Mouse (Mus musculus): ENCODE results near the gene Kyat3. TPM values are rescaled to one million over a fixed set of nuclear protein-coding genes. Genes with fewer than 3 reads are reported as not detected.
"Not testable (repeated sequence)": the region's sequence is repeated elsewhere in the genome, so short reads cannot be mapped to it uniquely, and the experiment has no call there.

Gene Kyat3
- 4.1 and 4.3 TPM in 2 replicates for polyA plus RNA-seq (2015; fragmentation: Nextera tagmentation; extraction: Ambion mirVana)

DNA sequence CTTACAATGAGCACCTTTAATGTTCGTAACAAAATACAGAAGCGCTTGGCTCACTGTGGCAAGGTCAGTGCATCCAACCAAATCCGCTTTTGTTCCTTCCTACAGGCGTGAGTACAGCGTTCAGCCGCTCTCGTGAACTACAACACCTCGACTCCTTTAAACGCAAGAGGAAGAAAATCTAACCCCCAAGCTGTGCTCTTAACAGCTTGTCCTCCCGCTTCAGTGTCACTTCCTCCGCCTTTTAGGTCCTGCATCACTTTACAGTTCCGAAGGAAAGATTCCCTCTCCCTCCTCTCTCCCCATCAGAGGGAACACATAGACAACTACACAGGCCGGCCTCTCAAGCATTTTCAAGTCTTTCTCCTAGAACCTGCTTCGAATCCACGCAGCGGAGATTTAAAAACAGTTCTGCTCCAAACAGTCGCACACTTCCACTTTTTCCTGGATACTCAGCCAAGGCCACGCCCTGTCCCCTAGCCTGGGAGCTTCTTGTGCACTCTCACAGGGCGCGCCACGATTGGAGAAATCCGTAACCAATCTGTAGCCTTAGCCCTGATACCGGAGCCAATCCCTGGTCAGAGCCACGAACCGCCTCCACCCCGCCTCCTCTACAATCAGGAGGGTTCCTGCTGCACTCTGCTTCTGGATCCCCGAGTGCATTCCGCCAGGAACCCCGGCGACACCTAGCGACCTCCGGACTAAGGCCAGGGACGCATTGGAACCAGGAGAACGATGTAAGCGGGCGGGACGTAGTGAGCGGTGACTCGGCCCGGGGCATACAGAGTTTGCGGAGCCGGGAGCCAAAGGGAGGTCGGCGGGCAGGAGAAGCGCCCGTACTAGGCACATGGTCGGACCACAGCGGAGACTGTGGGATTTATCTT is at the start of gene Kyat3:
Gene Kyat3, plus strand, starts transcription at position 610 of the 881 bp plus-strand sequence.
- peaks cover 15% of the 10 kb centered on the region for H3K4me1 ChIP-seq
- H3K27me3 ChIP-seq (replicated peaks): peaks cover 18% of the 10 kb centered on the region; the same call in 1 of the 2 replicates
- peak within 1 kb of the TSS; percentile 59 for H3K4me3 ChIP-seq
- H3K9ac ChIP-seq: peak within 1 kb of the TSS; percentile 50
- no peaks in the 10 kb centered on the region for H3K36me3 ChIP-seq (replicated peaks)
- H3K4me2 ChIP-seq: peak within 1 kb of the TSS; percentile 82
- no peaks in the 10 kb centered on the region for H3K9me3 ChIP-seq
- WGBS: under 1% methylated on average over 48 of the region's 48 CpGs
- ATAC-seq (replicated peaks): peak; percentile 100
- H3K27ac ChIP-seq: peak within 1 kb of the TSS; percentile 34; the same call in 1 of the 2 replicates

DNA sequence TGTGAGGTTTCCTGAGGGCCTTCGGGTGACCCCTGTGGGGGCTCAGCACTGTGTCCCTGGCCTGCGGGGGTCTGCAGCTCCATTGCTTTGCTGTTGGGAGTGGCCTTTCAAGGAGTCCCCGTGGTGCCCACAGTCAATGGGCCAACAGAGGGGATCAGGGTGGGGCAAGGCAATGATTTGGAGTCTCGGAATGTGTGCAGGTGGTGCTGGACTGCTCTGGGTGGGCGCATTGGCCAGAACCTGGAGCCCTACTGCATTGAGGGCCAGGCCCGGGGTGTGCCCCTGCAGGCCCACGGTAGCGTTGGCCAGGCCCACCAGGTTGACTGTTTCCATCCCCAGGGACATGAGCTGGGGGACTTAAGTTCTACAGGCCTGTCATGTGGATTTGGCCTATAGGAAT is 36.1 kb upstream of the Kyat3 start:
- Histone ChIP-seq H3K4me2 (no peak overlapping the region), H3K9ac (no peak overlapping the region), H3K4me1 (no peaks in the 10 kb centered on the region), H3K27ac (no peak overlapping the region), H3K27me3 (replicated peaks) (no peaks in the 10 kb centered on the region), H3K9me3 (no peaks in the 10 kb centered on the region), H3K36me3 (replicated peaks) (no peaks in the 10 kb centered on the region), H3K4me3 (no peak overlapping the region)
- ATAC-seq (replicated peaks): no peak
- WGBS: 94% methylated on average over 8 of the region's 8 CpGs

- no peak overlapping the region for H3K4me2 ChIP-seq
- H3K9ac ChIP-seq: no peak overlapping the region
- no peak overlapping the region for H3K27ac ChIP-seq
- H3K9me3 ChIP-seq: no peaks in the 10 kb centered on the region
- no peak for ATAC-seq (replicated peaks)
- H3K27me3 ChIP-seq (replicated peaks): no peaks in the 10 kb centered on the region
- H3K4me3 ChIP-seq: no peak overlapping the region
- no peaks in the 10 kb centered on the region for H3K4me1 ChIP-seq
- WGBS: 84% methylated on average over 1 of the region's 1 CpGs
- H3K36me3 ChIP-seq (replicated peaks): no peaks in the 10 kb centered on the region
Measured at GRCm38 (mm10) chr3:142674607-142675006, 26.2 kb upstream of the Kyat3 start.

DNA sequence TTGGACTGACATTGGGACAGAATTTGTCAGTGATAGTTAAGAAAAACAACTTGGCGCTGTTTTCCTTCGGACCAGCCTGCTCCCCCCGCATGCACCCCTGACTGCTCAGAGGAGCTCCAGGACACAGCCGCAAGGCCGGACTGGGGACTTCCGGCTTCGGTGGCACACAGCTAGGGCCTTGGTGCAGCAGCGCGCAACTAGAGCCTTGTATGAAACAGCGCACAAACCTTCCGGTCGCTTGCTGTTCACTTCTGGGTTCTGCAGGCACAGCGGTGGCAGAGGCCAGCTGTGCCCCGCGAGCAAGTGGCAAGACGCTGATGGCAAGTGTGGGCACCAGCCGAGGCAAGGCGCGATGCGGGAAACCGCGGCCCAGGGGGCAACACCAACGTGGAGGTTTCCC is 12.9 kb upstream of the Kyat3 start:
- ATAC-seq (replicated peaks): no peak
- Histone ChIP-seq H3K4me2 (peak overlapping the region; percentile 22; the same call in 1 of the 2 replicates), H3K4me1 (no peaks in the 10 kb centered on the region), H3K9ac (no peak overlapping the region), H3K36me3 (replicated peaks) (no peaks in the 10 kb centered on the region), H3K27me3 (replicated peaks) (no peaks in the 10 kb centered on the region), H3K4me3 (no peak overlapping the region), H3K27ac (no peak overlapping the region), H3K9me3 (no peaks in the 10 kb centered on the region)
- WGBS: 64% methylated on average over 23 of the region's 23 CpGs

- 62% methylated on average over 13 of the region's 13 CpGs for WGBS
- Histone ChIP-seq H3K4me3 (no peak overlapping the region), H3K4me2 (peak overlapping the region; percentile 22; the same call in 1 of the 2 replicates), H3K36me3 (replicated peaks) (no peaks in the 10 kb centered on the region), H3K27ac (no peak overlapping the region), H3K4me1 (no peaks in the 10 kb centered on the region), H3K27me3 (replicated peaks) (no peaks in the 10 kb centered on the region), H3K9ac (no peak overlapping the region), H3K9me3 (no peaks in the 10 kb centered on the region)
- no peak for ATAC-seq (replicated peaks)
Measured at GRCm38 (mm10) chr3:142688353-142688752, 12.5 kb upstream of the Kyat3 start.

DNA sequence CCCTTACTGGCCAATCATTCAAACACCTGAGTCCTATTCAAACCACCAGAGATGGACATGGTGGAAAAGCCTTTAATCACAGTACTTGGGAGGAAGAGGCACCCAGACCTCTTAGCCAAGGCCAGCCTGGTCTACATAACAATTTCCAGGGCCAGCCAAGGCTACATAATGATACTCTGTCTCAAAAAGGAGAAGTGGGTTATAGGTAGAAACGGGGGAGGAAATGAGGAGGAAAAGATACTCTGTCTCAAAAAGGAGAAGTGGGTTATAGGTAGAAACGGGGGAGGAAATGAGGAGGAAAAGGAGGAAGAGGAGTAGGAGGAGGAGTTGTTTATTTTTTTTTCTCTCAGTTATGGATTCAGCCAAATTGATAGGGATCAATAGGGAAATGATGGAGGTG is 4.3 kb upstream of the Kyat3 start:
- H3K4me2 ChIP-seq: no peak overlapping the region
- peaks cover 14% of the 10 kb centered on the region; the same call in 1 of the 2 replicates for H3K27me3 ChIP-seq (replicated peaks)
- no peak overlapping the region for H3K27ac ChIP-seq
- no peaks in the 10 kb centered on the region for H3K36me3 ChIP-seq (replicated peaks)
- no peak overlapping the region for H3K9ac ChIP-seq
- no peaks in the 10 kb centered on the region for H3K9me3 ChIP-seq
- no peak overlapping the region for H3K4me3 ChIP-seq
- 89% methylated on average over 2 of the region's 2 CpGs for WGBS
- no peak for ATAC-seq (replicated peaks)
- H3K4me1 ChIP-seq: peaks cover 14% of the 10 kb centered on the region

DNA sequence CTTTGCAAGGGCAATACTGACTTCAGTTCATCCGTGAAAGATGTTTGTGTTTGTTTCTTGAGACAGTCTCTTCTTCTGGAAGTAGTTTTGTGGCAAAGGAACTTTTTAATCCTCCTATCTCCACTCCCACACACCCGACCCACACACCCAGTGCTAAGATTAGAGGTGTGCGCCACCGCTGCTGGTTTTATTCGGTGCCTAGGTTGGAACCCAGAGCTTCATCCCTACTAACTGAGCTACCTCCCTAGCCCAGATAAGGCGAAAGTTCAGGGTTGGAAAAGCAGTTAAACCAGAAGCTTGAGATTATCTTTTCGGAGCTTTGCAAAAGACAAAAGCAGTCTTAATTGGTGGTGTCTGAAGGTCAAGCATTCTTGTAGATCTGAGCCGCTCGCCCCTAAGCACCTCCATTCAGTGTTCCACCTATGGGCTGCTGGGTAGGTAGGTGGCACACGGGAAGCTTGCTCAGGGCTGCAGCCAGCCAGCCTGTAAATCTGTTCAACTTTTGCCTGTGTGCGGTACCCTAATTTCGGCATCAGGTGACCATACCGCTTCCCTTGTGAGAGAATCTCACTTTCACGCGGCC is 647 bp downstream of the Kyat3 start:
- ATAC-seq (replicated peaks): no peak; the same call in 1 of the 2 replicates
- peak overlapping the region; percentile 82 for H3K4me2 ChIP-seq
- H3K27me3 ChIP-seq (replicated peaks): peaks cover 18% of the 10 kb centered on the region; the same call in 1 of the 2 replicates
- 31% methylated on average over 15 of the region's 15 CpGs for WGBS
- no peaks in the 10 kb centered on the region for H3K36me3 ChIP-seq (replicated peaks)
- peak overlapping the region; percentile 50 for H3K9ac ChIP-seq
- peaks cover 15% of the 10 kb centered on the region for H3K4me1 ChIP-seq
- H3K9me3 ChIP-seq: no peaks in the 10 kb centered on the region
- H3K27ac ChIP-seq: no peak overlapping the region
- peak overlapping the region; percentile 59 for H3K4me3 ChIP-seq

- Histone ChIP-seq H3K4me1 (no peaks in the 10 kb centered on the region), H3K27ac (no peak overlapping the region), H3K9me3 (no peaks in the 10 kb centered on the region), H3K4me2 (no peak overlapping the region), H3K4me3 (no peak overlapping the region), H3K36me3 (replicated peaks) (no peaks in the 10 kb centered on the region), H3K9ac (no peak overlapping the region), H3K27me3 (replicated peaks) (0 out of 2 replicates have a peak, but pooled peaks cover 1% of the 10 kb centered on the region)
- ATAC-seq (replicated peaks): no peak
- WGBS: 92% methylated on average over 17 of the region's 17 CpGs
Measured at GRCm38 (mm10) chr3:142706581-142707444, 6.0 kb downstream of the Kyat3 start.

DNA sequence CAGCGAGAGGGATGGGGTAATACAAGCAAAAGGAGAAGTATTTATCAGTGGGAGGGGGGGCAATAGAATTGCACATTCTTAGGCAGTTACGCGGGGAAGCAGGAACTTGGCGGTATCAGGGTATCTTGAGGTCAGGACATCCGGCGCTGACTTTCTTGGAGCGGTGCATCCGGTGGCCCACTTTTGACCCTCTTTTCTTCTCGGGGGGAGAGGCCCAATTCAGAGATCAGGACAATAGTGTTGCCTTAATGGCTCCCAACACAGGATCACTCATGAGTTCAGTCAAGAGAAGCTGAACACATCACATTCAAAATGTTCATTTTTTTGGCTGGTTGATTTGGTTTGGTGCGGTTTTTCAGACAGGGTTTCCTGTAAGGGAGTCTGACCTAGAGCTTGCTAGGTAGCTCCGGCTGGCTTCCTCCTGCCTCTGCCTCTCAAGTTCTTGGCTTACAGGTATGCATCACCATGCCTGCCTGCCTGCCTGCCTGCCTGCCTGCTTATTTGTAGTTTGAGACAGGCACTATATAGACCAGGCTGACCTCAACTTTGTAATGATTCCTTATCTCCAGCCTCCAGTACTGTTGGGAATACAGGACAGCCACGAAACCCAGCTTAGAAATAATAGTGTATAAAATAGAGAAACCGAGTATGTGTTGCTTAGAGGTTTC is 7.5 kb downstream of the Kyat3 start:
- H3K27me3 ChIP-seq (replicated peaks); H3K9me3 ChIP-seq; H3K27ac ChIP-seq; H3K36me3 ChIP-seq (replicated peaks); H3K4me3 ChIP-seq; H3K9ac ChIP-seq; H3K4me1 ChIP-seq; H3K4me2 ChIP-seq: not testable (repeated sequence)
- WGBS: 84% methylated on average over 13 of the region's 13 CpGs
- peak; percentile 70 for ATAC-seq (replicated peaks)

- Histone ChIP-seq H3K27me3 (replicated peaks) (no peaks in the 10 kb centered on the region), H3K9ac (no peak overlapping the region), H3K4me3 (no peak overlapping the region), H3K36me3 (replicated peaks) (no peaks in the 10 kb centered on the region), H3K4me1 (no peaks in the 10 kb centered on the region), H3K4me2 (no peak overlapping the region), H3K27ac (no peak overlapping the region), H3K9me3 (no peaks in the 10 kb centered on the region)
- WGBS: 50% methylated on average over 13 of the region's 13 CpGs
- ATAC-seq (replicated peaks): peak; percentile 62
Measured at GRCm38 (mm10) chr3:142708849-142709419, 8.1 kb downstream of the Kyat3 start.

DNA sequence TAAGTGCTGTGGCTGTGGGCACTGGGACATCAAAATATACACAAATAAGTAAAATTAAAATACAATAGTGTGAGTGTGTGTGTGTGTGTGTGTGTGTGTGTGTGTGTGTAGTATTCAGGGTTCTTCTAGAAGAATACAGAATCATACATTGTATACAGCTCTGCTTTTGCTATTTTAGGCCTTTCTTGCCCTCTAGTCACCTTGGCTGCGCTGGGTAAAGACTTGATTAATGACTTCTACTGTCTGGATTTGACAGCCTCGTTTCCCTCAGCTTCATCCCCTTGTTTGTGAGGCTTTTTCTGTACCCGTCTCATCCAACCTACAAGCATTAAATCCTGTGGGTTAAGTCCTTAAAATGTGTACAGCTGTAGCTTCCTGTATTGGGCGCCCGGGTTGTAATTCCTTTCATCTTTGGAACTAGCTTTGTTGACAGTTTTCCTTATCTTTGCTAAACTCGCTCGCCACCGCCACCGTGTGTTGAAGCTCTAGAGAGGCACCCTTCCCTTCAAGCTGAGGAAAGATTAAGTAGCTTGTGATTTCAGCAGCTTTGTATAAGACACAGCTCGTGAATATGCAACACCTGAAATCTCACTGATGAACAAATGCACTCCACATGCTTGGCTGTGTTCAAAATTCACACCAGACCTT is 9.6 kb downstream of the Kyat3 start:
- no peak overlapping the region for H3K4me2 ChIP-seq
- H3K4me1 ChIP-seq: no peaks in the 10 kb centered on the region
- no peak overlapping the region for H3K4me3 ChIP-seq
- peak; percentile 68; the same call in 1 of the 2 replicates for ATAC-seq (replicated peaks)
- no peaks in the 10 kb centered on the region for H3K9me3 ChIP-seq
- no peaks in the 10 kb centered on the region for H3K36me3 ChIP-seq (replicated peaks)
- no peak overlapping the region for H3K9ac ChIP-seq
- 29% methylated on average over 10 of the region's 10 CpGs for WGBS
- H3K27me3 ChIP-seq (replicated peaks): no peaks in the 10 kb centered on the region
- no peak overlapping the region for H3K27ac ChIP-seq
